Mouse (Mus musculus): ENCODE measurements around the gene Trappc2l.
A peak's percentile ranks its signal among the peaks of the same experiment; 100 is the strongest.

Trappc2l gene

DNA sequence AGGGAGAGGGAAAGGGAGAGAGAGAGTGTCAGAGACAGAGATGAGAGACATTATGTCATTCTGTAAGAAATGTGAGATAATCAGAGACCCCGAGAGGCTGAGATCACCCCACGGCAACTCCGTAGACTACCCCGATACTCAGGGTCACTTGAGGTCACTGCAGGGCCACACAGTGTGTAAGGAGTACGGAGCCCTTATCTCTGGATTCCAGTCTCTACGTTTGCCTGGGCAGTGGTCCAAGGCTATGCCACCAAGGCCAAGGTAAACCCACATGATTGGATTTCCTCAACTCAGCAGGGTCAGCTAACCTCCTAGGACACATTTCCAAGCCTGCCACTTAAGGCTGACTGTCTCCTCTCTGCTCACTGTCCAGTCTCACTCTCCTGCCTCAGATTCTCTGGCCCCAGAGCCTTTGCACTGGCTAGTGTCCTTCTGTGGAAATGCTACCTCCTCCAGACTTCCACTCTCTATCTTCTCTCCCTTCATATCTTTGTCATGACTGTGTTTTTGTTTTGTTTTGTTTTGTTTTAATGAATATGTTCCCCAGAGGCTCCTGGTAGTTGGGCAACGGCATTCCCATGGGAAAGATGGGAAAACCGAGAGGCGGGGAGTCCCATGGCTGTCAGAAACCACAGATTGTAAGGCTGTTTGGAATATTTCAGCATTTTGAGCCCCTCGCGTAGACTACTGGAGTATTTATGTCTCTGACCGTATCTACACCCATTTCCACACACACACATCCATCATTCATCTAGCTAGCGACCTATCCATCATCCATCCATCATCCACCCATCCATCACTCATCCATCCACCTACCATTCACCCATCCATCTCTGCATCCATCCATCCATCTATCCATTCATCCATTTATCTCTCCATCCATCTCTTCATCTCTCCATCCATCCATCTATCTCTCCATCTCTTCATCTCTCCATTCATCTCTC is 44.9 kb downstream of the Trappc2l start:
- peak; percentile 91 for DNase-seq (ENCODE audit: low spot score)

DNA sequence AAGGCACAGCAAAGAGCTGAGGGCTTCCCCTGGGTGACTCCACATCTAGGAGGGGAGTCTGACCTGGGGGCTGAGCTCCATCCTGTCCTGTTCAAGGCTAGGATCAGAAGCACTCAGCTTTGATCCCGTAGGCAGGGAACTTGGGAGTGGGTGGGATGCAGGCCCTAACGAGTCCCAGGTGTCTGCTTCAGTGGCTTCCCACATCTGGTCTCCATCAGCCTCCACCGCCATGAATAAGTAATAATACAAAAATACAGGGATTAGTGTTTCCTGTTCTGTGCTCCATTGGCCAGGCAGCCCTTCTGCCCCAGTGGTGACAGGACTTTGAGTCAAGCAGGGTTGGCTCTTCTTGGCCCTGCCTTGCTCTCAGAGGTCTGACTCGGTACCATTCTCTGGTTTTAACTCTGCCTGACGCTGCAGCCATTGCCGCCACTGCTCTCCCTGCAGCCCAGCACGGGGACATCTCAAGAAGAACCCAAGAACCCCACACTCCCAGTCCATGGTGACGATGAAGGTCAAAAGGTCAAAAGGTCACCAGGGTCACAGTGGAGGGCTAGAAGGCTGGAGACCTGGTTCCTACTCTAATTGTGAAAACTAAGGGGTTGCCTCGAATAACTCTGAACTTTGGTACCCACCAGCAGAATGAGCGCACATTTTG is 46.8 kb downstream of the Trappc2l start:
- DNase-seq (ENCODE audit: low spot score) = no peak

DNA sequence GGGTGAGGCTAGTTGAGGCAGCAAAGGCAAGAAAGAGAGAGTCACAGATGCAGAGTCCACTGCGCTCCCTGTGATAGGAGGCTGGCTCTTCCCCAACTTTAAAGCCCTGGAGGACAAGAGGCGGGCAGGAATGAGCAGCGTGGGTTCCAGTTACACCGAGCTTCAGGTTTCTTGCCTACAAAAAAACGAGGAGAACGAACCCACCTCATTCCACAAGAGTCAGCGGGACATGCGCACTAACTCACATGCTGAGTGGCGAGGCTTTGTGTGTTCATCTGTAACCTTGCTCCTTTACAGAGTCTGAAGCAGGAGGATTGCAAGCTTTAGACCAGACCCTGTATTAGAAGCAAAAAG is 47.3 kb downstream of the Trappc2l start:
- no peak for DNase-seq (ENCODE audit: low spot score)

DNA sequence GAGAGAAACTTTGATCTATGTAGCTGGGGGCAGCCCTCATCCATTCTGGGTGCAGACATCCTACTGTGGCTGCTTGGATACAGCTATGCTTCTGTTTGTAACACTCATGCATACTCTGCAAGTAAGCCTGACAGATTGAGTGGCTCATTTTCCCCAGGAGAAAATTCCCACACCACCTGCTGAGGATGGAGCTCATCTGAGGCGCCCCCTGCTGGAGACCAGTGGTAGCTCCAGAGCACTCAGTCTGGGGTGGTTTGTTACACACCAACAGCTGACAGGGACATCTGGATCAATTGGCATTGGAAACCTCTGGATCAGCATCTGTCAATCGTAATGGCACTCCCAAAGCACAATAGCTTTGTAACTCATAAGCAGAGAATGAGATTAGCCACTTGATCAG is 48.6 kb downstream of the Trappc2l start:
- DNase-seq (ENCODE audit: low spot score) = no peak

DNA sequence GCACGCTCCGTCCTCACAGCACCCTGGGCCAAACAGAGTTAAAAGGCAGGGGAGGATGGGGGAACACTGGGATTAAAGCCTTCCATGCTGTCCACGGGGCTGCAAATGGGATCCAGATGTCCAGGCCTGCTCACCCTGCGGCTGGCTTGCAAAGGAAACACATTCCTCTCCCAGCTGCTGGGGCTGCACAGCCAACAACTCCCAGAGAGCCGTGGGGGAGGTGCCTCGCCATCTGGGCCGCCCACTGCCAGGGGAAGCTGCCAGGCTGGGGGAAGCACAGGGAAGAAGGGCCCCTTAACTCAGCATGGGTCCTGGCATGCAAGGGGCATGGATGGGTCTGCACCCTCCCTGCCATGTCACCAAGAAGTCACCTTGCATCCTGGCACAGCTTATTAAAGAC is 49.7 kb downstream of the Trappc2l start:
- peak; percentile 74 for DNase-seq (ENCODE audit: low spot score)

DNA sequence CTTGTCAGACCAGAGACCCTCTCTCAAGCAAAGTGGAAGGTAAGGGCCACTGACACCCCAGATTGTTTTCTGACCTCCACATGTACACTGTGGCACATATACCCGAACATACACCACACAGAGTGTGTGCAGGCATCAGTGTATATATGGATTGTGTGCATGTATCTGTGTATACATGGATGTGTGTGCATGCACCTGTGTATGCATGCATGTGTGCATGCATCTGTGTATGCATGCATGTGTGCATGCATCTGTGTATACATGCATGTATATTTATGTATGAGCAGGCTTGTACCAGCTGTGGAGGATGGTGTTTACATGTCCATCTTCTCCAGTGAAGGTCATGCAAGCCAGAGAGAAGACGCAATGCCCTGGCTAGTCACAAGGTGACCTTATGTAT is 50.5 kb downstream of the Trappc2l start:
- no peak for DNase-seq (ENCODE audit: low spot score)

DNA sequence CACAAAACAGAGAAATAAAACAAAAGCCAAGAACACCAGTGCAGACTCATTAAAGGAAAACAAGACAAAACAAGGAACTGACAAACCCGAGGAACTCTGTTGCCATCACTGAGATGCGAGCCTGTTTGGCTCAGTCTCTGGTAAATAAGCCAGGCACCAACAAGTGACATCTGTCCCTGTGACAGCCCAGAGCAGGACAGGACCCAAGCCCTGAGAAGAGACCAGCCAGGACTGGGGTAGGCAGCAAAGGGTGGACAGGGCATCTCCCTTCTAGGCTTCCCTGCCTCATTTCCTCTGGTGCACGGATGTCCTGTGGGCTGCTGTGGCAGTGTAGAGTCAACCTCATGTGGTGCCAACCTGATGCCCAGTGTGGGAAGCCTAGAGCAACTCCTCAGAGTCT is 51.7 kb downstream of the Trappc2l start:
- no peak for DNase-seq (ENCODE audit: low spot score)

DNA sequence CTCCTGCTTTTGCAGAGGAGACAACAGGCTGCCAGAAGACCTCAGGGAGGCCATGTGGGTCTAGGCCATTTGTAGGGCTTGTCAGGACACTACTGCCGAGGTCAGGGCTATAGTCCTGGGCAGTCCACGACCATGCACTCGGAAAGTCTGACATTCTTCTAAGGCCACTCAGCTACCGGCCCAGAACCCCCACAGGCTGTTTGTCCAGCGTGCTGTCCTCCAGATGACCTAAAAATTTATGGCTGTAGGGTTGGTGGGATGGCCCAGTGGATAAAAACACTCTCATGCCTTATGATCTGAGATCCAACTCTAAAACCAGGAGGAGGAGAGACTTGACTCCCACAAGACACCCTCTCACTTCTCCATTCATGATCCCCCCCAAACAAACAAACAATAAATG is 52.2 kb downstream of the Trappc2l start:
- no peak for DNase-seq (ENCODE audit: low spot score)

DNA sequence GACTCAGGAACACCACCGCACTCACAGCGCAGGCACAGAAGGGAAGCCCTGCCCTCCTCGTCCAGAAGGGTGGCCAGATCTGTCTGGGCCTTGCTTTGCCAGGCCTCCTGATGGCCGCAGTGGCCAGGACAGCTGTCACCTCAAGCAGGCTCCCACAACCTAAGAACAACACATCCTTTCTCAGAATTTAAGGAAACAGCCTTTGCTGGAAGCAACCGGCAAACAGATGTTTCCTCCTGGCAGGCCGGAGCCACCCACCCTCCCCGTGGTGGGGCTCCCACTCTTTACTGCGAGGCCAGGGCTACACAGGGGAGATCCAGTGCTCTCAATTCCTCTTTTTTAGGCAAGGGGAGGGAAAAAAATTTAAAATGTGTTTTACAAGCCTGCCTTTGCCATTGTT is 53.8 kb downstream of the Trappc2l start:
- peak; percentile 79 for DNase-seq (ENCODE audit: low spot score)

DNA sequence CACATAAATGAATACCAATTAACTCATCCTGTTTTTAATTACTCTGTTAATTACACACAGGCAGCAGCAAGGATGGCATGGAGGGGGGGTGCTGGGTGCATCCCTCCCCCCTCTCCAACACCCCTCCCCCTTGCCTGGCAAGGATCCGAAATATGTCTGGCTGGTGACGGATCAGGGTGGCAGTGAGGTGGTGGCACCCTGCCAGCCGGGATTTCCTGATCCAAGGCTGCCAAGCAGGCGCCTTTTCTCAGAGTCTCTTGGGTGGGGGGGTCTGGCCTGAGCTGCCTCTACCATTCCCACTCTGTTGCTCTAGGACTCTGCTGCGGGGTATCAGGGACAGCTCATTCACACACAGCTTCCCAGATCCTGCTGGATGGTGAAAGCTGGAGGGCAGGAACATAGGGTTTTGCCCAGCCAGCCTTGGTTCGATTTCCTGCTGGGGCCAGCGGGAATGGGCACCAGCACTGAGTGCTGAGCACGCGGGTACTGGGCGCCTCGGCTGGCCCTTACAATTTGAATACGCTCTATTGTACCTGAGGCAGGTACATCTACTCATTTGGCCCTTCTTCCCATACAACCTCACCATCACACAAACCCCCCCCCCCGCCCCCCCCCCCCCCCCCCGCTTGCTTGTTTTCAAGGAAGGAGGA is 54.4 kb downstream of the Trappc2l start:
- DNase-seq (ENCODE audit: low spot score) = peak; percentile 86

Data from lung, postnatal 25 days (tissue).